Mouse (Mus musculus): ENCODE data around the gene Dguok.

DNA sequence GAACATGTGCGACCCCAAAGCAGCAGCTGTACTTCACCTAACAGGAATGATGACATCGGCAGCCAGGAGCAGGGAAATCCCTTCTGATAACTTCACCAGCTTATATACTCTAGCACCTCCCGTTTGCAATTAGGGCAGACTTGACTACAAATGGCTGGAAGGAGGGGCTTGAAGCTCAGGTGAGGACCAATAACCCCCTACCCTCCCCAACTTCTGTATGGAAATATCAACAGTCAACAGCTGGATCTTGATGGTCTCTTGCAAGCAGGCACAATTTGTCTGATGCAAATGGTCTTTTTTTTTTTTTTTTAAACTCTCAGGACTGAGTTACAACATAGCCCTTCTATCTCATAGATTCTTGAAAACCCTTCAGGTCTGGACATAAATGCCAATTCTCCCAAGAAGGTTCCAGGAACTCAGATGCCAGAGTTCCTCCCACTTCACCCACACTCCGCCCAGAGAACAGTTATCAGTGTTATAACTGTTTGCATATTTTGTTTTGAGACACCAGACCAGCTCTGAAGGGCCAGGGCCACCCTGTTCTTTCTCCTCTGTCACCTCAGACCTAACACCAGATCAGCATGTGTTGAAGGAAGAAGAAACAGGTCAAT lies 47.6 kb downstream of the Dguok start, which contains the start of gene Tet3:
- no peak for TF ChIP-seq POLR2A (IDR thresholded peaks at IDR 0.05; ENCODE audit: low read depth, low read length)
- no peak for TF ChIP-seq CTCF (conservative IDR thresholded peaks at IDR 0.05 in 1 of 2, IDR thresholded peaks at IDR 0.05 in 1 of 2; ENCODE audit: low read depth in 2 of 2, low read length in 2 of 2)
- TF ChIP-seq E2F4 (IDR thresholded peaks at IDR 0.05; ENCODE audit: insufficient replicate concordance, low read depth, low read length) = no peak
- no peak for TF ChIP-seq MXI1 (IDR thresholded peaks at IDR 0.05; ENCODE audit: low read depth, low read length)
- TF ChIP-seq CHD2 (IDR thresholded peaks at IDR 0.05; ENCODE audit: low read length) = no peak
- no peak for TF ChIP-seq EP300 (IDR thresholded peaks at IDR 0.05; ENCODE audit: low read length)
- no peak for TF ChIP-seq HCFC1 (IDR thresholded peaks at IDR 0.05; ENCODE audit: low read depth, low read length)
- no peak for TF ChIP-seq CHD1 (IDR thresholded peaks at IDR 0.05; ENCODE audit: low read depth, low read length)
- TF ChIP-seq USF2 (conservative IDR thresholded peaks at IDR 0.05; ENCODE audit: low read depth, low read length) = no peak
- TF ChIP-seq SIN3A (IDR thresholded peaks at IDR 0.05; ENCODE audit: low read length) = no peak
- no peak for TF ChIP-seq NELFE (IDR thresholded peaks at IDR 0.05; ENCODE audit: low read depth, low read length)

Measured in CH12.LX (cell line).